Mouse (Mus musculus): Measurements from ENCODE around the gene E130114P18Rik. TPM values are rescaled to one million over a fixed set of nuclear protein-coding genes. Genes with fewer than 3 reads are reported as not detected.

E130114P18Rik gene
- polyA plus RNA-seq, 2 experiments from 2014 or later, result not detected

DNA sequence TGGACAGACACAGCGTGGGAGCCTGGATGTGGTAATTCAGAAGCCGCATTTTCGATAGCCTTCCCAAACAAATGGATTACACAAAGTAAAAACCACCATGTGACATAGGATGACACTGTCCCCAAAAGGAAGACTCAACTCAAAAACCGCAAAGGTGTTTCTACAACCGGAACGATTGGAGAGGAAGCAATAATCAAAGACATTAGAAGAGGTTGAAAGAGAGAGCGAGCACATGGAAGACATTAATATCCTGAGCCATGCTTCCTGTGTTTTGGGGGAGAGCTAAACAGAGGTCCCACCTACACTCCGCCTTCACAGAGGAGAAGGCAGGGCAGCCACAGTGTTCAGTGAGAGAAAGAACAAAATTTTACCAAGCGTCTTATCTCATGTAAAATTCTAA lies 181.5 kb downstream of the E130114P18Rik start:
- ATAC-seq, result no peak

DNA sequence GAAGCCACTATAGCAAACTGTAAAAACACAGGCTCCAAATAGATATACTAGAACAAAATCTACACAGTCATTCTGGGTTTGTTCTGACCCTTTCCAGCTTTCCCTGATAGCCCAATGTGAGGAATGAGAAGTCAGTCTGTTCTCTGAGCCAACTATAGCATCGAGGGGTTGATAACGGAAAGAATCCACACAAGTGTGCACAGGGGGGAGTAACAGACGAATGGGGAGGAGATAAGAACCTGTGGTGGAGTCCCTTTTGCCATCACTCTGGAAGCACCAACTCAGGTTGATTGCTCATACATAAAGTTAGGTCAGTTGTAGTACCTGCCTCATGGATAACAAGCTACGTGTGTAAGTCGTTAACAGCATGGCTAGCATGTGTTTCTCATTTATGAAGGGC lies 184.0 kb downstream of the E130114P18Rik start:
- no peak for ATAC-seq

DNA sequence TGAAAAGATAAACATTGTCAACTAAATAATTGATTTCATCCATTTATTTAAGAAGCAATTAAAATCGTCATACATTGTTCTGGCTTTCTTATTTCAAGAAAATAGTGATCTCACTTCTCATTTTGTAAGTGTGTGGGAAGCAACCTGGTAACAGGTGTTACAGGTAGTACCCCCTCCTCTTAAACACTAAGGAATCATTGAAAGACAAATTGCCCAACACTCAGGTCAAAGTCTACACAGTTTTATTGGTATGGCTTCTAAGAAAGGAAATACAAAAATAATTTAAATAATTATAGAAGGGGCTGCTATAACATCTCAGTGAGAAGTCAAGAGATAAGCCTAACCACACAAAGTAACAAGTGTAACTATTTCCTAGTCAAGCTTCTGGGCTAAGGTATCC lies 188.1 kb downstream of the E130114P18Rik start:
- ATAC-seq, result no peak

DNA sequence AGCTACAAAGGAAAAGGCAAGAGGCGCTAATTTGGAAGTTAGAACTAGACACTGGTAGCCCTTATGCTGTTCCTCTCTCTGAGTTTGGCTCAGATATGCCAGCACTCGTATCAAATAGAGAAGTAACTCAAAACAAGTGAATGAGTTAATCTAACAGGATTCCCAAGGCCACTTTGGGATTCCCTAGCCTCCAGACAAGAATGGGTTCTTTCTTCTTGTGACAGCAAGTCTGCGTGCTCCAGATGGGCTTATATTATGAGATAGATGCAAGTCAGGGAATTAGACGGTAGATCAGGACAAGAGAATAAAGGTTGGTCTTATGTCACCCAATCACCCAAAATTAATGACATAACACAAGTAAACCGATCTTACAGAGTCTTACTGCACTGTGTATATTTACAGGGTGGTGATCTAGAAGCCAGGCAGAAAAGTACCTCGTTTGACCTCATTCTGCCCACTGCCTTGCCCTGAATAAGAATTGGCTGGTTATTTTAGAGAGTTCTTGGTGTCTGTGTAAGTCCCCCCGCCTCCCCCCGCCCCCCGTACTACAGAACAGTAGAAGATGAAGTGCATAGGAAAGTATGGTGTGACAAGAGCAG lies 190.4 kb downstream of the E130114P18Rik start:
- ATAC-seq, result no peak

DNA sequence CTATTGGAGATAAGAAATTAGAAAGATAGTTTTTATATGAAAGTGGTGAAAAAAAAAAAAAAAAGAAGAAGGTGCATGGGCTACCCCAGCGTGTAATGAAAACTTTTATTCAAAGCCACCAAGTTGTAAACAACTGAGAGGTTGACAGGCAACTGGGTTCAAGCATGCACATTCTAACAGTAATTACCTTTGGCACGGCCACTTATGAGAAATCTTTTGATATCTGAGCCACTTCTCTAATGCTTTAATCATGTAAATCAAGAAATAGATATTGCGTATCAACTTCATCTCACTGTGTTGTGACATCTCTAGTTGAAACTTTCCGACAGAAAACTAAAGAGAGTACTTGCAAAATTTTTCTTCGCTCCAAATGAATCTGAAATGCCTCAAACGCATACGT lies 192.7 kb downstream of the E130114P18Rik start:
- ATAC-seq, result no peak

DNA sequence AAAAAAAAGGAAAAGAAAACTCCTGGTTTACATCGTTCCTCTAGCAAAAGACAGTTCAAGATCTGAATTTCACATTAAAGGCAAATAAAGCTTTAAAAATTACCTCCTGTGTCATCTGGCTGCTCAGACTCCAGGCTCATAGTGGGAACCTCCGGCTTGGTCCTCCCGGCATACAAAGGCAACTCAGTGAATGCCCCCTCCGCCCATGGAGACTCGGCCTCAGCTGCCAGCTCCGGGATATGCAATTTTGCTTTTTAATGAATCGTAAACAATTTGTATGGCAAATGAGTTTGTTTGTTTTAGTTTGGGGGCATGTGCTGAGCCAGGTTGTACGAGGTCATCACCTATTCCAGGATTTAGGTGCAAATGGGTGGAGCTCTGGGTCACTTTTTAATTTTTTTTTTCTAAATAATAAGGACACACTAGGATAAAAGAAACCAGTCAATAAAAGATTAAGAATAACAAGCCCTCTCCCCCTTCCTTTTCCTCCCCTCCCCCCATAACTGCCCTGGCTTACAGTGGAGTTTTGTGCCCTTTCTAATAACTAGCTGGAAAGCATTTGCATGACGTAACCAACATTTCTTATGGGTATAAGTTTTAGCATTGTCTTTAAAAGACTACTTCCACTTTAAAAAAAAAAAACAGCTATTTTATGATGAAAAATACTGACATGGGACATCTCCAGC lies 193.3 kb downstream of the E130114P18Rik start:
- ATAC-seq, result no peak

DNA sequence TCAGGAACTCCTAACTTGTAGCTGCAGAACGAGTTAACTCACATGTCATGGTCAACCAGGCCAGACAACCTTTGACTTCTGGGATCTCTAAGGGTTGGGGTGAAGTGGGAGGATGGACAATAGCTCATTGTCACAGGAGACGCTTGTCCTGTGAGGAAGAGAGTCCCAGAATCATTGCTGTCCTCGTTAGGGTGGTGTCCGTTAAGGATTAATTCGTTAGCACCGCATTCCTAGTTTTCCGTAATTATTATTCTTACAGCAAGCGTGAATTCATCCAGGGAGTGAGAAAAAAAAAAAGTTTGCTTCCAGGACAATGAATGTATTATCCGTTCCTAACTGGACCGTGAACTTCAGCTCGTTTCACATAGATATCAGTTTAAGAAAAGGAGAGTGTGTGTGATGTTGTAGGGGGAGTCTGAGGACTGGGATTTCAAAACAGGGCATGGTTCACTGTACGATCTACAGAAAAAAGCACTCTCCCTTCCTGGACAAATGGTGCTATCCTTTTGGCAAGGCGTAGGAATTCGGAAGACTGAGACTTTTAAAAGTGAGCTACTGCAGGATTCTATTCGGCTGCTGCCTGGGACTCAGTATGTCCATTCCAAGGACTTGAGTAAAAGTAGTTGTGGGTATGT lies 195.0 kb downstream of the E130114P18Rik start:
- ATAC-seq, result no peak

DNA sequence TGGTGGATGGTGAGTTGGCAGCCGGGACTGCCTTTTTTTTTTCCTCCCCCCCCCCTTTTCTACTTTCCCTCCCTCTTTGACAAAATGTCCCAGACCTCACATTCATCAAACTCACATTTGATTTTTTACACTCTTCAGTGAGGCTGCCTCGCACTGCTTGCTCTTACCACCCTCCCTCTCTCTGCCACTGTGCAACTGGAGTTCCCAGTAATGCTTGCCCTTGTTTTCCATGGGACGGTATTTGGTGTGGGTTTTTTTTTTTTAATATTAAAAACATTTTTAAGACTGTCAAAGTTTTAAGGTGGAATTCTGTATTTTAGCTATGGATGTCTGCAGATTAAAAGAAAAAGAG lies 195.8 kb downstream of the E130114P18Rik start:
- no peak for ATAC-seq

DNA sequence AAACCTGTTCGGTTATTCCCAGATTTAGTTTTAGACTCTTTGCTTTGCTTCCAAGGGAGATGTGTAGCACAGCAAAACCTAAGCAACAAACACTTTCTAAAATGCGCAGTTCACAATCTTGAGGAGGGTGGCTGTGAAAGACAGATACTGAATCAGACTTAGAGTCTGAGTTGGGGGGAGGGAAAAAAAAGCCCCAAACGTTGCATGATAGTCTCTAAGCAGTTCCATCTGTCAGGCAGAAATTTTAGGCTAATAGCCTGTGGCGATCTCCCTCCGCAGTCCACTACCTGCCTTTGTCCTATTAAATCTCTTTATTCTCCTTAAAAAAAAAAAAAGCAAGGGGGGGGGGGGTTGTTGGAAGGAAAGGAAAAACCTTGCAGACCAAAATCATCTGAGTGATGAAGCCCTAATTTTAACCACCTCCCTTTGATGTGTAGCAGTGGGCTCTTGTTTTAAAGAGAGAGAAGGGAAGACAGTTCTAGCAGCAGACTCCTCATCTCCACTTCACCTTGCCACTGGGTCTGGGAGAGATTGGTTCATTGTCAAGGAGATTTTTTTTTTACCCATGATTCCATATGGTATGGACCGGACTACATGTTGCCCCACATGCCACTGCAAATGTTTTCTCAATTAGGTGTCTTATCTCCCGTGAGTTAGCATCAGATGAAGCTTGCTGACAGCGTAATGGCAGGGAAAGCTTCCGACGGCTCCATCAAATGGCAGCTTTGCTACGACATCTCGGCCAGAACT lies 196.4 kb downstream of the E130114P18Rik start:
- no peak for ATAC-seq

DNA sequence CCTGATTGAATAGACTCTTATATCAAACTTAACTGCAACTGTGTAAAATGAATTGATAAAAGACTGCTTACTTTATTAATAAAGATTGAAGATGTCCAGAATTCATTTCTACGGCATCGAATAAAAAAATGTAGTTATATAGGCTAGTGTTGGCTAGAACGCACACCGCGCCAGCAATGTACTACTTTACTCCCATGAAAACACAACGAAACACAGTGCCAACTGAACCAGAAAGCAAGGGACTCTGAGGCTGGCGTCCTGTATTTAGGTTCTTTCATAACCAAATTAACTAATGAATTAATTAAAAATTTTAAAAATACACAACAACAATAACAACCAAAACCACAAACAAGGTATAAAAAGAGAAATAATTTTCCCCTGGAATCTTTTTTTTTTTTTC lies 197.0 kb downstream of the E130114P18Rik start:
- ATAC-seq, result no peak

DNA sequence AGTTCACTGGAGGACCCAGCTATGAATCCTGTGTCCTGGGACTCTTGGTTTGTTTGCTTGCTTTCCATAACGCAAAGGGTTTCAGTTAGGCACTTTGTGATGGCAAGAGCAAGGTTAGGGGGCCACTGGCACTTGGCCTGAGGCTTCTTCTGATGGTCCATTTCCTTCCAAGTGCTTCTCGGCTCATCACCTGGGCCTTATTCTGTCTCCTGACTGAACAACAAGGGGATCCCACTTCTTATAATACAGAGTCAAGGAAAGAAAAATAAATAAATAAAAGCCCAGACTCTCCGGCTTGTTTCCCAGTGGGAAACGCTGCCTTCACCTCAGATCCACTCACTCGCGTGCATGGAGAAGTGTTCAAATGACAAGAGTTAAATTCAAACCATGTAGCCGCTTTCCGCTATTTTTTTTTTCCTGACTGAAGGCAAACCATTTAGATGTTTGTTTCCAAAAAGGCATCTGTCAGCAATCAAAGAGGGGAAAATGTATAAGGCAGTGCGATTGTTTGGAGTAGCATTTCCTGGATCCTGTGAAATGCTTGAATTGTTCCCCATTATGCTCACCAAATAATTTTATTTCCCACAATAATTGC lies 199.2 kb downstream of the E130114P18Rik start:
- ATAC-seq, result no peak

DNA sequence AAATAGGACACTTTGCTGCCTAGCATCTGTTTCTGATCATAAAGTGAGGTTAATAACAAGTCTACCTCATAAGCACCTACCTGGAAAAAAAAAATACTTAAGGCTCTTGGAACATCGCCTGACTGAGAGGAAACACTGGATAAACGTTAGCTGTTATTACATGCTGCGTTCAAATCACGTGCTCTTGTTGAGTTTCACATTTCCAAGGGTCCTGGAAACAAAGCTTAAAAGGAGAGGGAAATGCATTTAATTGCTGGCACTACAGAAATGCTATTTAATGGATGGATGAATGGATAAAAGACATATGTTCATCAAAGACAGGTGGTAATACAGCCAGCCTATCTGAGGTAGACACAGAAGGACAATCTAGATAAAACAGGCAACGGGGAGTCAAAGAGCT lies 200.4 kb downstream of the E130114P18Rik start:
- no peak for ATAC-seq

DNA sequence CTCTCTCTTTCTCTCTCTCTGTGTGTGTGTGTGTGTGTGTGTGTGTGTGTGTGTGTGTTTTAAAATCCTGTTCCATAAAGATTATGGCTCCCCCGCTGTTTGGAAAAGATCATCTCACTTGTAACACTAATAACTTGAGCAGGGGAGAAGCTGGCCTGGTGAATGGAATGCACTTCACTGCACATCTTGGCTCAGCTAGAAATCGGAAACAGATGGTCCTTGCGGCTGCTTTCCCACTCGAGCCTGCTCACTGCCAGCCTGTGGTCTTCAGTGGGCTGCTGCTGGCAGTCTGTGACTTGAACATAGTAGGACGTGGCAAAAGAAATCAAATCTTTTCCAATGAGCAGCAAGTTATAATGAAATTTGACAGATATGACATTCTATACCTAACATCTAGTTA lies 202.4 kb downstream of the E130114P18Rik start:
- no peak for ATAC-seq

DNA sequence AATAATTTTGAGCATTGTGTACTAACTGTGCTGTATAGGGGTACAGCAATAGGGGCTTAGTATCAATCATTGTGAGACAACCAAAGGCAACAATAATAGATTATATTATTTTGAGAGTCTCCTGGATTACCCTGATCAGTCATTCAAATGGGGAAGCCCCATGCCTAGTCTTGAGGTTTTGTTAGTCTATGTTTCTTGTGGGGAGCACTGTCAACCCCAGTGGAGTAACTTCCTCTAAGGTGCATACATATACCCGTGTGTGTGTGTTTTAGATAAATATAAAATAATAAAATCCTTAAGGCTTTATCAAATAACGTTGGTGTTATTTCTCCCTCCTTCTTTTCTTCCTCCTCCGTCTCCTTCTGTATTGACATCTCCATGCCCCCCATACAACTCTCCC lies 208.6 kb downstream of the E130114P18Rik start:
- no peak for ATAC-seq

DNA sequence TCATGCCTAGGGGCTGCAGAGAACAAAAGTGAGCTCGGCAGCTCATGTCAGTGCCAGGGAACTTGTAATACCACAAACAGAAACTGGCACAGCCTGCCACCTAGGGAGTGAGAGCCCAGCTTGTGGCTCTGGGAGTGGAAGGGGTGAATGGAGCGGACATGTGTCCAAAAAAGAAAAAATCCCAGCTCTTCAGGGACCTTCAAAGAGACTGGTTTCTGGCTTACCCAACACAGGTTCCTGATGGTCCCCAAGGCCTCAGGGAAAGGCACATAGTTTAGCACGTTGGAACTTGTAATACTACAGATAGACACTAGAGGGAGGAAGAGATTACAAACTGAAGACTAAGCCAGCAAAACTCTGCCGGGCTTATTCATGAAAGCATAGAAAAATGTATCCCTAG lies 213.2 kb downstream of the E130114P18Rik start:
- peak; percentile 81 for ATAC-seq

DNA sequence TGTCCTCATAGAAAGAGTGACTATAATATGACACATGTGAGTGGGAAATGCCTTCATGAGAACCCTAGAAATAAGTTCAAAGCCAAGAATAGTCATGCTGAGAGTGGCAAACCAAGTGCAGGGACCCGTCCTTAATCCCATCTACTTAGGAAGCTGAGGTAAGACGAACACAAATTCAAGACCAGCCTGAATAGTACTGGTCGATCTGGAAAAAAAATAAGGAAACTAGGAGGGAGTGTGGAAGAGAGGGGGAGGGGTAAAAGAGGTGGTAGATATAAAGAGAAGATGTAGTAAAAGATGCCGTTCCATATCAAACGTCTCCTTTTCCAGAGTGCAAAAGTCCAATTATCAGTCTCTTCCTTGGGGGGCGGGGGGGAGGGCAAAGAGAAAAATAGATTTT lies 213.7 kb downstream of the E130114P18Rik start:
- no peak for ATAC-seq

DNA sequence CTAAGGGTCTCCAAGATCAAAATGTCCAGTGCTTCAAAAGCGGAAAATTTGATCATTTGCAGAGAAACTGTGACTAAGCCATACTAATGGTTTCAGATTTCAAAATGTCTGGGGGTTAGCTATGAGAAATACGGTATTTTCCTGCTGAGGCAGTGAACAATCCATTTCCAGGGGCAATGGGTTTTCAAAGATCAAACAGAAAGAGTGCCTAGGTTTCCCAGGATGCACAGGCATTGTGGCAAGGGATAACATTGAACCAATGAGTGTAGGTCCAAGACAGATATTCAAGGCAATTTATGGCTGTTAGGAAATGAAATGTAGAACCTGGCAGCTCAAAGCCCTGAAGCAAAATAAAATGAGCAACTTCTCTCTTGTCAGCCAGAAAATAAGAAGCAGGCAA lies 220.3 kb downstream of the E130114P18Rik start:
- no peak for ATAC-seq

DNA sequence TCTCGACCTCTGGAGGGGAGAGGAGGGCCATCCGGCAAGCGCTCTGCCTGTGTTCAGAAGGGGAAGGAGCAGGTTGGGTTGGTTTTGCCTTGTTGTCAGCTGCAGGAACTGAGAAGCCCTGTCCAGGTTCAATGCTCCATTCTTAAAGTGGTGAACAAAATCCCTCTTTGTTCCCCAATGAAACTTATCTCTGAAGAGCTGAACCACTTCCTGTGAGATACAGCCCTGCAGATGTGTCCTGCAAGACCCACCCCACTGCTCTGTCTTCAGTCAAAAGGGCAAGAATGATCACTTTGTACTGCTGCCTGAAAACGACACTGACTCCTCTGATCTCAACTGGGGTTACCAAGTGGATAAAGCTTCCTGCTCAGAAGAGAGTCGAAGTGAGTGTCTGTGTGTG lies 233.9 kb downstream of the E130114P18Rik start:
- ATAC-seq, result no peak

DNA sequence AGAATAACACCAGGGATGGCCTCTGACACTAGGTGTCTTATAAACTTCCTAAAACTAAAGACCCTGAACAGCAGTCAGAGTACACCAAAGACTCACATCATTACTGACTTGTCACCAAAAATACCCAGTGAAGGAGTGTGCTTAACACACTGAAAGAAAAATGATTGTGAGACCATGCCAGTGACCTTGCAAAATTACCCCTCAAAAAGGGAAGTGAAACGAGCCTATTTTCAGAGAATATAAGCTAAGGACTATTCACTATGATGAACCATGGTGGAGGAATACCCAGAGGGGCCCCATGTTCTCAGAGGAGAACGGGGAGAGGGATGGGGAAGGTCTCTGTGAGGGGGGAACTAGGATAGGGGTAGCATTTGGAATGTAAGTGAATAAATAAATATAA lies 245.8 kb downstream of the E130114P18Rik start:
- ATAC-seq, result no peak

DNA sequence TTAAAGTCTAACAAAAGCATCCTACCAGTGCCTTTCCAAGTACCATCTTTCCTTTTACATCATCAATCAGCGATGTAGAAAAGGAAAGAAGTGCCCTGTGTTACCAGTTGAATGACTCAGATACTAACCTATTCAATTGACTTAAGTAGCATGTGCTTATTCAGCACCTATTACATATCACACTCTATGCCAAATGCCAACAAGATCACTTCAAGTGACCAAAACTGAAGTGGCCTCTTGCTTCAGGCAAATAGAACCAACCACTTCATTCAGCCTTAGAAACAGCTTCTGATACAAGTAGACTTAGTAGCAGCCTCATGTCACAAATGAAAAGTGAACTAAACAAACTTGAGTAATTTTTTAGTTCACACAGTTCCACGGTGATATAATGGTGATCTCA lies 249.4 kb downstream of the E130114P18Rik start:
- no peak for ATAC-seq

Measured in activated CD4-positive, CD25-positive, alpha-beta regulatory T cell, adult 4 months (primary cell).